Mouse (Mus musculus): ENCODE data around the gene Irx2.

The Irx2 gene

GRCm38 (mm10) chr13:72636331-72636851, 7.8 kb downstream of the Irx2 start:
- no peak for DNase-seq (ENCODE audit: low spot score)

GRCm38 (mm10) chr13:72637536-72637935, 8.9 kb downstream of the Irx2 start:
- no peak for DNase-seq (ENCODE audit: low spot score)

- no peak for DNase-seq (ENCODE audit: low spot score)
Observed at GRCm38 (mm10) chr13:72638401-72639130, 9.9 kb downstream of the Irx2 start.

GRCm38 (mm10) chr13:72639441-72640130, 11.0 kb downstream of the Irx2 start:
- no peak for DNase-seq (ENCODE audit: low spot score)

DNA sequence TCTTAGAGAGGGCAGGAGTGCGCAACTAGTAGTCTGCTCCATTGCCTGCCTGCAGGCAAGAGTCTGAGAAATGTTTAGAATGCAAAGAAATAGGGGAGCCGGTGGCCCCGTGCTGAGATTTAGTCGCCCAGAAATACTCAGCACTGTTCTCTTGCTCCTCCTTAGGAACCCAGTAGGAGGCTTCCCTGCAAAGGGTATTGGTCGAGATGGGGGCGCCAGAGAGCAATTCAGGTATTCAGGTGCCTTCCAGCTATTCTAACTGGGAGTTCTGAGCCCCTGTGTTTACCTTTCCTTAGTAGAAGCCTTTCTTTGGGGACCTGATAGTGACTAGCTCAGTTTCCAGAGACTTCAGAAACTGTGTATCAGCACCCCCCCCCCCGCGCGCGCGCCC, 11.5 kb downstream of the Irx2 start:
- no peak for DNase-seq (ENCODE audit: low spot score)

DNA sequence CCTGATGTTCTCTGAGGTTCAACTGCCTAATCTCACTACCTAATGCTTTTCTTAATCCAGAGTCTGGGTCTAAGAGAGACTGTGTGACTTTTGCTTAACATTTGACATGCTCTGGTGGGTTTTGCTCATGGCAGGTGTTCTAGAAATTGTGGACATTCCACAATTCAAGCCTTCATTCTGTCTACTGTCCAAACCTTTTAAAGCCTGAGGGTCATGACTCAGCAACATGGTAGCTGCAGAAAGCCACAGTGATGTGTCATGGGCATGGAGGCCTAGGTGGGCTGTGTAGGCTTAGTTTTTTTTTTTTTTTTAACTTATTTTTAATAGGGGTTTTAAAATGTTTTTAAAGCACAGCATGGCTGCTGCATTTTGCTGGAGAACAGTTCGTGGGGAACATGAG, 27.8 kb downstream of the Irx2 start:
- no peak for DNase-seq (ENCODE audit: low spot score)

DNA sequence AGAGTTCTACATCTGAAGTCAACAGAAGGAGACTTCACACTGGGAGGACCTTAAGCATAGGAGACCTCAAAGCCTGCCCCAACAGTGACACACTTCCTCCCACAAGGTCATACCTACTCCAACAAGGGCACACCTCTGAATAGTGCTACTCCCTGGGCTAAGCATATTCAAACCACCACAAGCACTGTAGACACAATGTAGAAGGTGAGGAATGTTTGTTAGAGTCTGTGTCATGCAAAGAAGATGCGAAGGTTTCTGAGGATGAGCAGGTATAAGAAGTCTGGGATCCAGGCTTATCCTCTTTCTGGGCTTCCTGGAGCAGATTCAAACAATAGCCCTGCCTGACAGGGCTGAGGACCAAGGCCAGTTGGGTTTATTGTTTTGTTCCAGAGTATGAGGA, 47.2 kb downstream of the Irx2 start:
- no peak for DNase-seq (ENCODE audit: low spot score)

Measured in testis, postnatal 14 days (tissue).